Mouse (Mus musculus) adrenal gland, postnatal 4 days (tissue): Measurements from ENCODE around the gene Ntng1. TPM values are rescaled to one million over a fixed set of nuclear protein-coding genes. Genes with fewer than 3 reads are reported as not detected.

ENCODE experiments used
- DNase-seq, 2 experiments: peaks; one replicate each; pipeline ENCODE4 v3.0.0; 2021 to 2022; ENCODE audit warnings: low spot score in 2 of 2, mixed read lengths in 2 of 2
- total RNA-seq, 2 experiments: library from RNA; stranded (reverse); gene quantifications; 2 replicates each; pipeline ENCODE4 v1.2.3; 2021

Gene Ntng1
- total RNA-seq, 2 experiments from 2014 or later, result 2.0 to 2.1 TPM

DNA sequence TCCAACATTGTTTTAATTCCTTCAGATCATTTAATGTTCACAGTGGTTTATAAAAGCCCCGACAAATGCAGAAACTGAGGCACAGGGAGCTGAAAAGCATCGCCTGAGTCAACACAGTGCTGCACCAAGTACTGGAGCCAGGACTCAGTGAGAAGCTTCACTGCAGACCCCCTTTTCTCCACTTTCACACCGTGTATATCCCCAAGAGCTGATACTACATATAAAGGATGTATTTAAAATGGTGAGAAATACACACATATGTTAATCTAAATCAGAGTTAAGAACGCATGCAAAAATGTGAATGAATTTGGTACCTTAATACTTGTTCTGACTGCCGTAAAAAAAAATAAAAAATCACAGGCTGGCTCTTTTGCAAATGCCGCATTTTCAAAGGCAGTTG lies 88.4 kb downstream of the Ntng1 start:
- no peak for DNase-seq

DNA sequence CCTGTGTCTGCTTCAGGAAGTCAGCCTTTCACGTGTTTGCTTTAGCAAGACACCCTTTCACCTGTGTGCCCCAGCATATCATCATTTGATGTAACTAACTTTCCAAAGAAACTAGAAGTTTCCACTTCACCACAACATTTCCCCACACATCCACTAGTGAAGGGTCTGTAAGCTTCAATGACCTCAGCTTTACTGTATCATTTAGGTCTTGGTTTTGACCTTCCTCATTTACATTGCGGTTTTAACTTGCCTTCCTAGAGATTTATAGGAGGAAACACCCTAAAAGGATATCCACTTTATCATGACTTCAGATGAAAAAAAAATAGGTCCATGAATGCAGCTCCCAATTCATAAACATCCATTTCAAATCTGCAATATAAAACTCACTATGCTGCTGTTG lies 89.7 kb downstream of the Ntng1 start:
- DNase-seq, result no peak

DNA sequence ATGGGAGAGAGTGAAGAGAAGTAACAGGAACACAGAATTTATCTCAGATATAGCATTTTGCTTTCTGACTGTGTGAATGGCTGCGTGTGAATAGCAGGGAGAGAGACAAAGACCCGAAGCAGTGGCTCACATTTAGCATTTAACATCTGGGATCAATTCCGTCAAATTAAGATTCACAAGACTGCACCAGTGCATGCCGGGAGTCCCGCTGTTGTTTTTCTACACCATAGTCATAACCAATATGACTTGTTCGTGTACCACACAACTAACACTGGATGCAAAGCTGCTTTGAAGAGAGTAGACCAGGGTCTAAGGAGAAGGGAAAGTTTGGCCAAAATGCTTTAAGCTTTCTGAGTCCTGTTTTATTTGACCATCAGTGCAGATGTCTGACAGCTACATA lies 95.7 kb downstream of the Ntng1 start:
- DNase-seq, result no peak

DNA sequence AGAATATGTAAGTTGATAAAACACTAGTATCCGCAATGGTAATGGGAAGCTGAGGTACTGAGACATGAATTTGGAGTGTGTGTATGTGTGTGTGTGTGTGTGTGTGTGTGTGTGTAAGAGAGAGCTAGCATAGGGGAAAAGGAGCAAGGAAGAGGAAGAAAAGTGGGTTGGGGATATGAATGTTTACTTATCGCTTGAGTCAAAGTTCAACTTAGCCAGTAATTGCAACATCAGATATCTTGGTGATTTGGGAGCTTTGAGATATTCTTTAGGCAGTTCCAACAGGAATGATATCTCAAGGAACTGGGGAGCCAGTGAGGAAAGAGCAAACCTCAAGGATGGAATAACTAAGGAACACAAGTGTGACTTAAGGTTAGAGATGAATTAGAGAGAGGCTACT lies 97.1 kb downstream of the Ntng1 start:
- no peak for DNase-seq

DNA sequence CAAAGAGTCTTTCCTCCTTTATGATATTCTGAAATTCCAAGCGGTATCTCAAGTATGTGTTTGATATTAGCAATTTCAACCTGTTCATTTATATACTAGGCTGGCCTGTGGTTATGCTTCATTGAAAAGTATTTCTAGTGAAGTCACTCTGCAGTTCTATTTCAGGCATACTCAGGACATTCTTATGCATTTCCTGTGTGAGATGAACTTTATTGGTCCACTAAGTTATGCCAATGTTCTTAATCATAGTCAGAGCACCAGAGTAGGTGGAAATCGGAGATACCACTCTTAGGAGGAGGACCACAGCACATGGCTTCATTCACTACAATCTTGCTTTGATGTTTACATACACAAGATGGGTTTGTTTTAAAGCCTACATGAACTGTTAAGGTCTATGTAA lies 99.6 kb downstream of the Ntng1 start:
- DNase-seq, result no peak

DNA sequence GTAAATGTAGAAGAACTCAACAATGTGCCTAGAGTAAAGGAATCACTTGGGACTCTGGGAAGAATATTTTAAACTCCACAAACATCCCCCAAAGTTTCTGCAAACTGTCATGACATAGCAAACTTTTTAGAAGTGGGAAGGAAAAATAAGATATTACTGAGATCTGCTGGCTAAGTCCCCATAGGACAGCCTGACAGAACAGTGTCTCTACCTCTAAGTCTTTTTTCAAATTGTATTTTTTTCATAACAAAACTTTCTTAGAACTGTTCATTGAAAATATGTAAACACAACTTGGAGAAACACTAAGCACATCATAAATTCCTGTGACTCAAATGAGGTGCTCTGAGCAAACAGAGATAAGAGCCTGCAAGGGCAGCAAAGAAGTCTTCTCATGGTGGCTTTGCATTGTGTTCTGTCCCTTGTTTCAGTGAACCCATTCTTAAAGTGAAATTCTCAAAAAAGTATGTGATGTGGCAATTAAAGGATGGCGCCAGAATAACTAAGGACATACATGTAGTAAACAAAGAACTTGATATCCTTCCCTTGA lies 100.1 kb downstream of the Ntng1 start:
- no peak for DNase-seq

DNA sequence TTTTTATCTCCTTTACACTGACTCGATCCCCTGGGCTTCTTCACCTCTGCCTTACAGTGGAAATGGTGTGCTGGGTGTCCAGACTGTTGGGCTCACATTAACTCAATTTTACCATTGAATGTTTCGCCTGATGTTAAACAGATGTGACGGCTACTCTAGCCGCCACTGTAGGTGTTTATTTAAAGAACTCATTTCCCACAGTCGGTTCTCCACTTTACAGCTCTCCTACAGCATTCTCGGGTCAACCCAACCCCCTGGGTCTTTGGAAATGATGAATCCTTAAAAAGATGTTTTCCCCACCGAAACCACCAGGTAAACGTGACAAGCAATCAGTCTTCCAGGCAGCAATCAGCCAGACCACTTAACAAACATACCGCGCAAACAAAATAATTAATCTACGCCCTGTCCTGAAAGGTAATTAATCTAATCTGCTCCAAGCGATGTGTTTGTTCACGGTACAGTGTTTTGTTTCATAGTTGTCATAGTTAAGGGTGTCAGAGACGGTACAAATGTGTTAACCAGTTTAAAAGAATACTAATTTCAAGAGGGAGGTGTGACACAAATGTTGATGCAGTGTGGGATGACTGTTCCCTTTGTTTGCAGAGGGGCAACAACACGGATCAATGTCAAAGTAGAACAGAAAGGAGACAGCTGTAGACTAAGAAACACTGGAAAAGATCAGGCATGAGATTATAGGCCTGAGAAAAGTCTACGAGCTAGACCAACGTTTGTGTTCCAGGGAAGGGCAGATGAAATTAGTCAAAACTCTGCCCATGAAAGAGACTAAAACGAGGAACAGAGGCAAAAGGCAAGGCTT lies 120.8 kb downstream of the Ntng1 start:
- no peak for DNase-seq

DNA sequence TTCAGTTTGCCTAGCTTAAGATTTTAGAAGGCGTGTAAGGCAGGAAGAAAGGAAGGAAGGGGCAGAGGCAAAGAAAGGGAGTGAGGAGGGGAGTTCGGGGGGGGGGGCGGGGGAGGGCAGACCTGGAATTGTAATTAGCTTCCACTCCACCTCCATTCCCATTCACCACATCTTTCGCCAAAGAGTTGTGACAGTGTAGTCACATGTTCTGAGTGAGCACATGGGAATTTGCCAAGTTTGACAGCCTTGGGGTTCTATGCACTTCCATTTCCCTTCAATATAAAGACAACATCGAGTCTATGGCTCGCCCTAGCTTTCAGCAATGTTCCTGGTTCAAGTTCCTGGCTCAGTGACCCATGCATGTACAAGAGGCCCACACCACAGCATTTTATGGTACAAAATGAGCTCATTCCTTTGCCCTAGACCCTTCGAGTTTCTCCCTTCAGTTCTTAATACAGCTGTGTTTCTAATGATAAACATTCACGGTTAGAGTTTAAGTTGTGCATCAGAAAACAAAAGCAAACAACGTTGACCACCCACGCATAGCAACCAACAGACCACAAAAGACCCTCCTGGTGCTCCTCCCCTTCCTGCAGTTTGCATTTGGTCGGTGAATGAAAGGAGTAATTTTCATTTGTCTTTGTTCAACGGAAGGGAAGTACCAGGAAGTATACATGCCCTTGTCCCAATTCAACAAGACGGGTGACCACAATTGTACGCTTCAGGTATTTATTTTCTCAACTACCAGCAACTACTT lies 132.8 kb downstream of the Ntng1 start:
- no peak for DNase-seq

DNA sequence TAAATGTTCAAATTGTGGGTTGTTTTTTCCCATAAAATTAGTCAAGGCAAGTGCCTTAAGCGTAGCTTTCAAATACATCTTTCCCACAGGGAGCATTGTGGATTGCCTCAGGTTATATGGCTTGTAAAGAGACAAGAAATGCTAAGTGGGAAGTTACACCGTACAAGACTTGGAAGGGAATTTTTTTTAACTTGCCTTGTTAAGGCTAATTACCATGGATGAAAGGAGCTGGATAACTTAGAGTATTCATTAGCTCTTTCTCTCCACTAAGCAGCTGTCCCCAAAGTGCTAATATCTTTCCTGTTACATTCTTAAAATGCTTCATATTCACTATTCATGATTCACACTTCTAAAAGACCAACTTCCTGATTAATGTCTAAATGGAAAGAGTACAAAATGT lies 133.4 kb downstream of the Ntng1 start:
- DNase-seq, result no peak

DNA sequence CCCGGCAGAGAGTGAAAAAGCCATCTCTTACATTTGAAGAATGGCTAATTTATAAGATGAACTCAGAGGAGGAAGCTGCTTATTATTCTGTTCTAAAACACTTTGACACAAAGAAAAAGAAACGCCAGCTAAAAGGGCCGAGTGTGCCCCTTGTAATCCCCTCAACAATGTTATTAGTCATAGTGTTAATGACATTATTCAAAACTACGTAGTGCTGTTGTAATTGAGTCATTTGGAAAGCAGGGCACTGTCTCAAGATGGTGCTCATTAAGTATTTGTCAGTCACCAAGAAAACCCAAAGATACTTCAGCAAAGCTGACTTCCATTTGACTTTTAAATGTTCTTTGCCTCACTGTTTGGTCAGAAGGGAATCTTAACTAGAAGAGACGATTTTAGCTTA lies 143.5 kb downstream of the Ntng1 start:
- DNase-seq, result no peak

DNA sequence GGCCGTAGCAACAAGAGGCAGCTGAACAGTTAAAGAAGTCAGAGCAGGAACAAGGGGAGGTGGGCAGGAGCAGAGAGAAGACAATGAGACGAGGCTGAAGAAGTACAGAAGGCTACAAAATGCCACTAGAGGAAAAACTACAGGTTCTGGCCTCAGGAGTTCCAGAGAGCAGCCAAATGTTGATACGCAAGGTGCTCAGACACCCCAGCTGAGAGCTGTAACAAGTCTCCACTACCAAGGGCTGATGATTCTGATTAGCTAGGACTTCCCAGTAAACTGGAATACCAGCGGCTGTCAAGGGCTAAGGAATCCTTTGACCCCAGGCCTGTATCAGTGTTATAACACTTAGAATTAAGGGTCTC lies 148.2 kb downstream of the Ntng1 start:
- DNase-seq, result no peak

DNA sequence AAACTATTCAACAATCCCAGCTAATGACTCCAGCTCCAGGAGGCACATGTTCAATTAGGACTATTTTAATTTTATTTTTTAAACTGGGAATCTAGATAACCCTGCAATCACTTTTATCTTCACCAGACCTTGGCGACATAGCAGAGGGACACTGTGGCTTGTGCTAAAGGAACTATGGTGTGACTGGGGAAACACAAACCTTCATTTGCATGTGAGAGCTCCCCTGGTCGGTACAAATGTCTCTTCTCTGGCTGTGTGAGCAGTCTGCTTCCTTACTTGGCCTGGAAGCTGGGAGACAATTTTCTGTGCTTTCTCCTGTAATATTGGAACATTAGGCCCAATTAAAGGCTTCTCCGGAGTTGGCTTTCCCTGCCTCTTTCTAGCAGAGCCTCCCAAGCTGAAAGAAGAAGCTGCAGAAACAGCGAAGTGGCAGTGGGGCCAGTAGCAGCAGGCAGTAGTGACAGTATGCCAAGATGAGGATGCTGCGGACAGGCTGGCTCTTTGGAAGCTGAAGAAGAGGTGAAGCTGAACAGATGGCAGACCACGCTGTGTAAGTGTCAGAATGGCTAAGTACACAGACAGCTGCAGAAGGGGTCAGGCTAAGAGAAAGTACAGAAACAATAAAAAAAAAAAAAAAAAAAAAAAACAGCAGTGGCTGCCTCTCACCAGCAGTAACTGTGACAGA lies 148.7 kb downstream of the Ntng1 start:
- no peak for DNase-seq

DNA sequence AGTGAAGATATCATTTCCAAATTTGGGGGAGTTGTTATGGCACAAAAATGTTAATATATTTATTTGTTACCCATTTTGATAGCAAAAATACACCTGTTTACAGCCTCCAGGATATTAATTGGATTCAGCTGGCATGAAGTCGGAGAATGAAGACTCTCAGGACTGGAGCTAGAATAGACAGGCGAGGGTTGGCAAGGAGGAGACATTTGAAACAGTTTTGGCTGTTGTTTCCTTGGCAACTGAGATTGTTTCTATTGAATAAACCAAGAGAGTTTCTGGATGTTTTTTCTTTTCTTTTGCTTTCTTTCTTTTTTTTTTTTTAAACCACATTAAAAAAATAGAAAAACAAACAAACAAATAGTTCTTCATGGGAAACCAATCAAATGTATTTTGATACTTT lies 159.7 kb downstream of the Ntng1 start:
- no peak for DNase-seq

DNA sequence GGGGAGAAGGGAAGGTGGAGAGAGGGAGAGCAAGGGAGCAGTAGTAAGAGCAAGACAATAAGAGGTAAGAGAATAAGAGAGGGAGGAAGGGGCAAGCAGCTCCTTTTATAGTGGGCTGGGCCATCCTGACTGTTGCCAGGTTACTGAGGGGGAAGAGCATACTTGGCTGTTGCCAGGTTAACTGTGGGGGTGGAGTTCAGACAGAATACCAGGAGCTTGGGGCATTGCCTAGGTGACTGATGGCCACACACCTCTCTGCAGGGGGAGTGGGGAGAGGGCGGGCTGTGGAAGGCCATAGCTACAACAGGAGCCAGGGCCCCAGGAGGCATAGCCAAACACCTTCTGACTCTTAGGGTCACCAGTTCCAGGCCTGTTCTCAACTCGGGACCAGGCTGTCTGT lies 166.2 kb downstream of the Ntng1 start:
- no peak for DNase-seq

DNA sequence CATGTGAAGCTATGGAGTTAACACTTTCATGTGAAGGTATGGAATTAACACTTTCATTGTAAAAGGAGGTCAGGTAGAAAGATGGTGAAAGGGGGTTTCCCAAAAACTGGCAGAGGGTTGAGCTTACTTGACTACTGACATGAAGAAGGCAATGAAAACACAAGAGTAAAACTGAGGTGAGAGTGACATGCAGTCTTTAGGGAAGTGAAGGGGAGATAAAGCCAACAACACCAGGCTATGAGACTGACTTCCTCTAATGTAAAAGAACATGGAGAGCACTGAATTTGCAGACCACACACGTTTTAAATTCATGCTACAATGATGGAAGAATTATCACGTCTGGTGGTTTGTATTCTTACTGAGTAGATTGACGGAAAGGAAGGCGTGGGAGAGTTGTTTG lies 168.7 kb downstream of the Ntng1 start:
- no peak for DNase-seq

DNA sequence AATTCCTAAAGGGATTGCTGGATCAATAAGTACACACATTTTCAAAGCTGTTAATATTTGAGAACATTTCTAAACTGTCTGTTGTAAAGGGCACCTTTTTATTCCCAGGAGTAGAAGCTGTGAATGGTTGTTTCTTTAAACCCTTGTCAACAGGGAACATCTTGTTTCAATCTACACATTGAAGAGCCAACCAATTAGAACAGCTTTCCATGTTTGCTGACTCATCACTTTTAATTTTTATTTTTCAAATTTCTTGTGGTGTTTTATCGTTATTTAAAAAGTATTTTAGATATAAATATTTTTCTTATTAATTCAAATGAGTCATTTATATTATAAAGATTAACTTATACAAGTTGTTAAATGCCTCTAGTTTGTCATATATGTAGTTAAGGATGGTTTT lies 172.3 kb downstream of the Ntng1 start:
- no peak for DNase-seq

DNA sequence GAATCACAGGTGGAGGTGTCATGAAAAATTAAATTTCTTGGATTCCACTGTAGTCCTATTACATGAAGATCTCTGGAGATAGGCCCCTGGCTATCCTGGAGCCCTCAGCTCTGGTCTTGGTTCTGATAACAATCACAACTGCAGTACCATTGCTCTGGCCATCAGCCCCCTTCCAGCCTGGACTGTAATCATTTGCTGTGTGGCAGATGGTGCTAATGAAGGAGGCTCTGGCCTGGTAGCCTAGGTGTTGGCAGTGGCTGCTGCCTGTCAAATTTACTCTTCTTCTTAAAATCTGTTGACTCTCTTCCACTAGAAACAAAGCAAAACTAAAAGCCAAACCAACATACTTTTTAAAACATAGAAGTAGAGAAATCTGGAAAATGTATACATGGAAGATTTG lies 173.6 kb downstream of the Ntng1 start:
- no peak for DNase-seq

DNA sequence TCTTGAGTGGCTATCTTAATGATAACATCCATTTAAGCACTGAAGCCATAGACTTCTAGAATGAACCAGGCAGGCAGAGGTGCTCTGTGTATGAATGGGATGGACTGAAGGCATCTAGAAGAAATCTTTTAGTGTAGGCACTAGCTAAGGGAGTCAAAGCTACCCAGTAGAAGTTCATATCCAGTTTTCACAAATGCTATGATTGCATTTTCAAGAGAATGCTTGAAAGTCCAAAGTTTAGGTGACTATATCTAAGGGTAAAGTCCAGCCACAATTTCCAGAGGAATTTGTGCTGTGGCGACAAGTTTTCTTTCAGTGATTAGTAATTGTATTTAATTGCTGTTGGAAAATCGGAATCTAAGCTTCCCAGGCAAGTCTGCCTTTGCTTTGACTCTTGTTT lies 181.2 kb downstream of the Ntng1 start:
- no peak for DNase-seq

DNA sequence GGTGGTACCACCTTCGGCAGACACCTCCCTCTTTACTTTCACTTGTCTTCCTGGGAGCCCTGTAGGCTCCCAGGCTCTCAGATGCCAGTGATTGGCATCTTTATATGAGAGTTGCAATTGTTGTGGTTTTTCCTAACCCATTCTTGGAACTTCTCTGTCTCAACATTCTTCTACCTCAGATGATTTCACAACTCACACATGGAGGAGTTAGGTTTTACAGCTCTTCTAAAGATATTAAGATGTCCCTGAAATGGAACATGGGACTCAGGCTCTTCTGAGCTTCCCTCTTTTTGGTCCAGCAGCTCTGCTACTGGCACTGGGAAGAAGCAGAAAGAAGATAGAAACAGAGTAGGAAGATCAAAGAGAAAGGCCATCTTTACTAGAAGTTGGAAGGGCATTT lies 200.9 kb downstream of the Ntng1 start:
- no peak for DNase-seq

DNA sequence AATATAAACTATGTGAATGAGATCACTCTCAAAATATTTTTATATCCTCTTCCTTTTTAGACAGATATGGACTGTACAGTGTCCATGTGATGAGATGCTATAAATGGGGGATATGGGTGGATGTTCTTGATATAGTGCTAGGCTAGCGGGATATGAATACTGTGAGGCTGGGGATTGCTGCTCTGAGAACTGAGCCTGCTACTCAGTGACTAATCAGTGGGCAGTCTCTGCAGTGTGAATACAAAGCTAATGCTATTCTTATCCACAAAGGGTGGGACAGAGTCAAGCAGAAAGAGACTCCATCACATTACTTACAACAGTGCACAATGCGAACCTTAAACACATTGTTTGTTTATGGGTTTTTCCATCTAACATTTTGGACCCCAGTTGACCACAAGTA lies 206.2 kb downstream of the Ntng1 start:
- DNase-seq, result no peak

DNA sequence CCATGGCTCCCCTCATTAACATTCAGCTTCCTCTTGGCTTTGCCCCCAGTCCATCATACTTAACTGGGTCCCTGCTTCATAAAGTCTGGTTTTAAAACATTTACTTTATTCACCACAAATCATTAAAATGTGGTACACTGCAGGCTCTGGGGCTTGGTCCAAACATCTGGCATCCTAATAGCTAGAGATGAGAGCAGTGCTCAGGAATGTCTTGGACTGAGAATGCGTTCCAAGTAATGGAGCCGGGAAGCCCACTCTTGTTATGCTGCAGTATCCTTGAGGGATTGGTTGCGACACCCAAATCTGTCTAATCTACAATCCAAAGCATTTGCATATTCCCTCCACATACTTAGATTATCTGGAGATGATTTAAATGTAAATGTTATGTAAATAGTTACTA lies 207.5 kb downstream of the Ntng1 start:
- DNase-seq, result no peak

DNA sequence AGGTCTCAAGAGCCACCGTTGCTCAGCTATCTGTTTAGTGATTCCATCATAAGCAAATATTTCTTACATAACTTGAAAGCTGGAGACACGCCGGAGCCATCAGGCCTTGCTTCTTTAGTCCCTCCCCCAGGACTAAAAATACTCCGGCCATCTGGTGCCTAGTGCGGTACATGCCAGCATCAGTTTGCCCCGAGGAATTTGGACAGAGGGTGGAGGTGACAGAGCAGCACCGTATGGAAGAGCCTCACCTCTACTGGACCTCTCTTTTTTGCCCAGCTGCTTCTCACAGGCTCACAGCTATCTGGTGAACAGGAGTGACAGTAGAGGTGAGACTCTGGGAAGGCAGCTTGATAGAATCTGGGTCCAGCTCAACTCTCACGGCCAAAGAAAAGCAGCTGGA lies 211.6 kb downstream of the Ntng1 start:
- no peak for DNase-seq
